Mouse (Mus musculus): ENCODE measurements around the gene Magi2. TPM values are rescaled to one million over a fixed set of nuclear protein-coding genes. Genes with fewer than 3 reads are reported as not detected.

Gene Magi2
- polyA plus RNA-seq, 2 experiments = 0.08 to 0.15 TPM

DNA sequence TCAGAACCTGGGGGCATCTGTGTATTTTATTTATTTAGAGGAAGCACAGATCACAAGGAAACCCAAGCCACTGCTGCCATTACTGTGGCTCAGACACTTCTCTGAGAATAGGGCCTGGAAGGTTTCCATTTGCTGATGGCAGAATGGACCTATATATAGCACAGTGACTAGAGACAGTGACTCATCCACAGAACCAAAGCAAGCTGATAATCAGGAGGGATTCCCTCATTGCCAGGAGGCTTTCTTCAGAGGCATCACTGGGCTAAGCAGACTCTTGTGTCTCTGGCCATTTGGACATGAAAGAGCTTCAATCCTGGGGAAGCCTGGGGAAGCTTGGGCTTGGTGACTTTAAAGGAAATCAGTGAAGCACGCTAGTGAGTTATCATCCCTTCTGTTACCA, 1445.0 kb downstream of the Magi2 start:
- Histone ChIP-seq H3K36me3 (replicated peaks; ENCODE audit: control insufficient read depth, insufficient read depth, low read depth) (no peaks in the 10 kb centered on the region), H3K4me3 (ENCODE audit: insufficient read depth in 1 of 2, low read depth in 2 of 2, low read length in 2 of 2) (no peak overlapping the region), H3K4me2 (ENCODE audit: low read depth) (no peak overlapping the region), H3K9me3 (ENCODE audit: control insufficient read depth, low read length) (no peaks in the 10 kb centered on the region), H3K27me3 (ENCODE audit: control insufficient read depth, insufficient read depth, low read length) (no peaks in the 10 kb centered on the region), H3K27ac (no peak overlapping the region), H3K4me1 (replicated peaks; ENCODE audit: control insufficient read depth in 2 of 2, insufficient read depth in 2 of 2, low read length in 1 of 2) (no peaks in the 10 kb centered on the region), H3K9ac (replicated peaks) (no peak overlapping the region)
- no peak for DNase-seq (ENCODE audit: low read depth in 3 of 3, low spot score in 3 of 3)
- no peak for ATAC-seq (ENCODE audit: insufficient read depth)
- WGBS (ENCODE audit: insufficient replicate concordance) = 9% methylated on average over 1 of the region's 1 CpGs
- TF ChIP-seq CTCF (IDR thresholded peaks at IDR 0.05; ENCODE audit: low read depth) = no peak
- no peak for TF ChIP-seq EP300 (IDR thresholded peaks at IDR 0.05; ENCODE audit: low read depth)

DNA sequence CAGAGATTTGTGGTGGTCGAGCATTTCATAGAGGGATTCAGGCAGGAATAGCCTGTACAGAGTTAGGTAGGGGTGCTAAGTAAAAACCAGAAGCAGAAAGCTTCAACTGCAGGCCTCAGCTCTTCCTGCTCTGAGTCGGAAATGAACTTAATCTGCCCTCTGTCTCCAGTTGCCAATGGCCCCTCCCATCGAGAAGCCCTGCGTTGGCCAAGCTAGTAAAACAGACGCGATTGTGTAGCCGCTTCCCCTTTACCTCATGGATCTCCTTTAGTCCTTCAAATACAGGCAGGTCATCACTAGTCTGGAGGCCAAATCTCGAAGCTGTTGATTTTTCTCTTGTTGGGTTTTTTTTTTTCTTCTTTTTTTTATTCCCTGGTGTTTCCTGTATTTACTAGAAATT, 1447.7 kb downstream of the Magi2 start:
- DNase-seq (ENCODE audit: low read depth in 3 of 3, low spot score in 3 of 3) (no peak), ATAC-seq (ENCODE audit: insufficient read depth) (no peak)
- WGBS (ENCODE audit: insufficient replicate concordance) = 41% methylated on average over 8 of the region's 8 CpGs
- no peak overlapping the region for H3K9ac ChIP-seq (replicated peaks)
- TF ChIP-seq CTCF (IDR thresholded peaks at IDR 0.05; ENCODE audit: low read depth) = no peak
- TF ChIP-seq EP300 (IDR thresholded peaks at IDR 0.05; ENCODE audit: low read depth) = no peak
- H3K36me3 ChIP-seq (replicated peaks; ENCODE audit: control insufficient read depth, insufficient read depth, low read depth) = no peaks in the 10 kb centered on the region
- H3K4me3 ChIP-seq (ENCODE audit: insufficient read depth in 1 of 2, low read depth in 2 of 2, low read length in 2 of 2) = no peak overlapping the region
- H3K27me3 ChIP-seq (ENCODE audit: control insufficient read depth, insufficient read depth, low read length) = no peaks in the 10 kb centered on the region
- H3K4me1 ChIP-seq (replicated peaks; ENCODE audit: control insufficient read depth in 2 of 2, insufficient read depth in 2 of 2, low read length in 1 of 2) = no peaks in the 10 kb centered on the region
- H3K9me3 ChIP-seq (ENCODE audit: control insufficient read depth, low read length) = no peaks in the 10 kb centered on the region
- no peak overlapping the region for H3K27ac ChIP-seq
- H3K4me2 ChIP-seq (ENCODE audit: low read depth) = no peak overlapping the region

DNA sequence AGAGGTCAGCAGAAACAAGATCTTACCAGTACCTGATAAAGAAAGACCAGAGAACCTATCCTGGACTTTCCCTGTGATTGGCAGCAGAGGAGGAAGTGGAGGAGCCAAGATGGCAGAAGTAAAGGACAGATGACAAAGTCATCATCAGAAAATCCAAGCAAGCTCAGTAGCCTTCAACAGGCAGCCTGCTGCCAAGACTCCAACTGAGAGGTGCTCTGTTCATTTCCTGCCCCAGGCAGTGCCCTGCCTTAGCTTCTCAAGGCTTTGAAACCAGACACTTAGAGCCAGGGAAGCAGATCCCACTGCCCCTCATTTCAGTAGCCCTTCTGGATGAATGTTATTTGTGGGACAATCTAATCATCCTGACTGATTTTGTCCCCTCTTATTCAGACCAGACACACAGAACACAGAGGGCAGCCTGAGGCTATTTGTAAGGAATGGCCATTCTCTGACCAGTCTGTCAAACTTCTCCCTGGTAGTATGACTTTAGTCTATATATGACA, 1448.4 kb downstream of the Magi2 start:
- H3K36me3 ChIP-seq (replicated peaks; ENCODE audit: control insufficient read depth, insufficient read depth, low read depth) = no peaks in the 10 kb centered on the region
- no peak overlapping the region for H3K27ac ChIP-seq
- TF ChIP-seq EP300 (IDR thresholded peaks at IDR 0.05; ENCODE audit: low read depth) (no peak), CTCF (IDR thresholded peaks at IDR 0.05; ENCODE audit: low read depth) (no peak)
- H3K4me2 ChIP-seq (ENCODE audit: low read depth) = no peak overlapping the region
- H3K4me1 ChIP-seq (replicated peaks; ENCODE audit: control insufficient read depth in 2 of 2, insufficient read depth in 2 of 2, low read length in 1 of 2) = no peaks in the 10 kb centered on the region
- no peak overlapping the region for H3K9ac ChIP-seq (replicated peaks)
- no peaks in the 10 kb centered on the region for H3K9me3 ChIP-seq (ENCODE audit: control insufficient read depth, low read length)
- no peak for DNase-seq (ENCODE audit: low read depth in 3 of 3, low spot score in 3 of 3)
- ATAC-seq (ENCODE audit: insufficient read depth) = no peak
- H3K4me3 ChIP-seq (ENCODE audit: insufficient read depth in 1 of 2, low read depth in 2 of 2, low read length in 2 of 2) = no peak overlapping the region
- no peaks in the 10 kb centered on the region for H3K27me3 ChIP-seq (ENCODE audit: control insufficient read depth, insufficient read depth, low read length)

DNA sequence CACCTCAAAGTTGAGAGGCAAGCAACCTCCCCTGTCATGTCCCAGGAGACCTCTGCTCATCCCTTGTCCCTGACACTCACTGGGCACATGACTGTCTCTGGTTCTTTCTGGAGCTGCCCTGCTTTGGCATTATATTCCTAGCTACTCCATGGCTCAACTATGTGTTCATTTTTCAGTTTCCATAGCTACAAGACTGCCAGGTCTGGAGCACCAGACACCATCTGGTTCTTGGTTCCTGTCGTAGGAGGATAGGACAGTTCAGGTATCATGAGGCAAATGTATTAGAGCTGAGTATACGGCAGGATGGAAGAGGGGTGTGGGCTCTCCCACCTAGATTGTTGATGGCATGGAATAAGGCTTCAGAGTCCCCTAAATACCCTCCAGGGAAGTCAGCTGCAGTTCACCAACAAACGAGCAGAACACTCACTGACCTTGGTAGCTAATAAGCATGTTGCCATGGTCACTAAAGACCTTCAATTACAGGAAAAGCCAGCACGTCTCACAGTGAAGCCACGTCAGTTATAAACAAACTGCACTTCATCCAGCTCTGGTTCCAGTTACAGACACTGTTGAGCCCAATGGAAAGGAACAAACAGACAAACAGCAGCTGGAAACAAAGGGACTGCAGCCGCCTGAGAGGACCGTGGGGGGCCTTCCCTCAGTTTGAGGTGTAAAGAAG, 1449.5 kb downstream of the Magi2 start:
- 37% methylated on average over 7 of the region's 7 CpGs for WGBS (ENCODE audit: insufficient replicate concordance)
- Histone ChIP-seq H3K4me3 (ENCODE audit: insufficient read depth in 1 of 2, low read depth in 2 of 2, low read length in 2 of 2) (no peak overlapping the region), H3K4me2 (ENCODE audit: low read depth) (no peak overlapping the region), H3K27ac (no peak overlapping the region), H3K36me3 (replicated peaks; ENCODE audit: control insufficient read depth, insufficient read depth, low read depth) (no peaks in the 10 kb centered on the region), H3K9ac (replicated peaks) (no peak overlapping the region), H3K27me3 (ENCODE audit: control insufficient read depth, insufficient read depth, low read length) (no peaks in the 10 kb centered on the region), H3K9me3 (ENCODE audit: control insufficient read depth, low read length) (no peaks in the 10 kb centered on the region), H3K4me1 (replicated peaks; ENCODE audit: control insufficient read depth in 2 of 2, insufficient read depth in 2 of 2, low read length in 1 of 2) (no peaks in the 10 kb centered on the region)
- TF ChIP-seq CTCF (IDR thresholded peaks at IDR 0.05; ENCODE audit: low read depth) (no peak), EP300 (IDR thresholded peaks at IDR 0.05; ENCODE audit: low read depth) (no peak)
- ATAC-seq (ENCODE audit: insufficient read depth) (no peak), DNase-seq (ENCODE audit: low read depth in 3 of 3, low spot score in 3 of 3) (no peak)

DNA sequence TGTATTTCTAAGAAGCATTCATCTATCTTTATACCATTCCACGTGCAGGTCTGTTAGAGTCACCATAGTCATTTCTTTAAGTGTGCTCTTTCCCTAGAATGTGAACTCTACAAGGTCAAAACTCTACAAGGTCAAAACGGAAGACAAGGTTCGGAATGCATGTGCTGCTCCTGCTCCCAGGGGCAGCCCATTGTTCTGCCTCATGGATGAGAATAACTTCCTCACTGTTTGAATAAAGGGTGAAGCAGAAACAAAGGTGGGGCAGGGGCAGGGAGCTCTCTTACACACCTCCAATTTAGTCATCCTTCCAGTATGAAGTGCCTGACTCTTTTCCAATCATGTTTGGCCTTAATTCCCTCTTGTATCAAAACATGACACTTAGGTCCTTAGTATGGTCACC, 1450.4 kb downstream of the Magi2 start:
- ATAC-seq (ENCODE audit: insufficient read depth) (no peak), DNase-seq (ENCODE audit: low read depth in 3 of 3, low spot score in 3 of 3) (no peak)
- no peaks in the 10 kb centered on the region for H3K4me1 ChIP-seq (replicated peaks; ENCODE audit: control insufficient read depth in 2 of 2, insufficient read depth in 2 of 2, low read length in 1 of 2)
- no peak overlapping the region for H3K4me3 ChIP-seq (ENCODE audit: insufficient read depth in 1 of 2, low read depth in 2 of 2, low read length in 2 of 2)
- H3K9ac ChIP-seq (replicated peaks) = no peak overlapping the region
- no peaks in the 10 kb centered on the region for H3K9me3 ChIP-seq (ENCODE audit: control insufficient read depth, low read length)
- no peak overlapping the region for H3K27ac ChIP-seq
- no peaks in the 10 kb centered on the region for H3K27me3 ChIP-seq (ENCODE audit: control insufficient read depth, insufficient read depth, low read length)
- no peaks in the 10 kb centered on the region for H3K36me3 ChIP-seq (replicated peaks; ENCODE audit: control insufficient read depth, insufficient read depth, low read depth)
- no peak overlapping the region for H3K4me2 ChIP-seq (ENCODE audit: low read depth)
- WGBS (ENCODE audit: insufficient replicate concordance) = 59% methylated on average over 3 of the region's 3 CpGs
- no peak for TF ChIP-seq CTCF (IDR thresholded peaks at IDR 0.05; ENCODE audit: low read depth)
- TF ChIP-seq EP300 (IDR thresholded peaks at IDR 0.05; ENCODE audit: low read depth) = no peak
